Mouse (Mus musculus) small intestine, adult 2 months (tissue): ENCODE data around the gene Gm5475. TPM values are rescaled to one million over a fixed set of nuclear protein-coding genes. Genes with fewer than 3 reads are reported as not detected.

Source experiments
- H3K27ac ChIP-seq: fragments of 200-500 bp; 2 replicates; pipeline ENCODE4 v1.5.1; 2012; ENCODE audit warnings: low read depth, low read length, control low read depth, inconsistent platforms; ENCODE audit not compliant: insufficient read depth
- H3K27me3 ChIP-seq: fragments of 200-500 bp; 2 replicates; pipeline ENCODE4 v1.6.1; 2012; ENCODE audit warnings: mild to moderate bottlenecking, moderate library complexity, low read length, inconsistent platforms; ENCODE audit not compliant: control insufficient read depth, insufficient read depth
- H3K36me3 ChIP-seq: fragments of 200-500 bp; 2 replicates; pipeline ENCODE4 v1.6.1; 2012; ENCODE audit warnings: mild to moderate bottlenecking, low read length, control low read depth, inconsistent platforms; ENCODE audit not compliant: control insufficient read depth, insufficient read depth
- H3K4me1 ChIP-seq: fragments of 200-500 bp; 2 replicates; pipeline ENCODE4 v1.6.1; 2012; ENCODE audit warnings: low read length, inconsistent platforms, mixed read lengths; ENCODE audit not compliant: control insufficient read depth, insufficient read depth, insufficient read length
- H3K4me3 ChIP-seq: fragments of 200-500 bp; 2 replicates; pipeline ENCODE4 v1.5.1; 2012; ENCODE audit warnings: low read depth, mild to moderate bottlenecking, control low read depth, inconsistent platforms, low read length, moderate library complexity
- CTCF ChIP-seq: fragments of 200-500 bp; IDR thresholded peaks from 2 replicates; pipeline ENCODE4 v1.5.1; 2012; ENCODE audit warnings: low read depth, mild to moderate bottlenecking, control low read depth, inconsistent platforms, low read length, moderate library complexity, mixed read lengths; ENCODE audit not compliant: insufficient replicate concordance, insufficient read length; ENCODE audit errors: extremely low read depth
- POLR2A ChIP-seq: fragments of 200-500 bp; IDR thresholded peaks from 2 replicates; pipeline ENCODE4 v1.6.1; 2012; ENCODE audit warnings: low read depth, mild to moderate bottlenecking, control low read depth, inconsistent platforms, low read length, moderate library complexity
- WGBS: fragments of 180-500 bp; shearing (Covaris S2); methylation state at CpG from one replicate; pipeline ENCODE4 v1.1.7; 2018; 5-methylcytosine and 5-hydroxymethylcytosine counted together
- polyA plus RNA-seq: library from polyadenylated mRNA; depleted of rRNA; stranded (reverse); fragments of >200 nt; gene quantifications from 2 replicates; pipeline ENCODE4 v1.2.3, GENCODE M21; 2012

Gm5475 gene
- polyA plus RNA-seq, 1 experiment = 0.13 TPM

DNA sequence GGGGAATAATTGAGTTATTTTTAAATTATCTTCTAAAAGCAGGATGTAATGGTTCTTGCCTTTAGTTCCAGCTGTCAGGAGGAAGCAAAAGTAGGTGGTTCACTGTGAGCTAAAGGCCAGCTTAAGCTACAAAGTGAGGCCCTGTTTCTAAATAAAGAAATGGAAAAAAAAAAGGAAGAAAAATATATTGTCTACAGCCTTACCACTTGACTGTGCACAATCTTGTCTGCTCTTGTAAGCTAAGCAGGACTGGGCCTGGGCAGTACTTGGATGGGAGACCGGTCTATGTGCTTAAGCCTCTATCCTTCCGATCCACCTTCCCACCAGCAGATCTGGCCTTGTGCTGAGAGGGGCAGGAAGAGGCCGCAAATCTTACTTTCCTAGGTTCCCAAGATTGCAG lies 27.5 kb downstream of the Gm5475 start:
- Histone ChIP-seq H3K4me3 (no peak overlapping the region), H3K27me3 (no peaks in the 10 kb centered on the region), H3K27ac (no peak overlapping the region), H3K36me3 (no peaks in the 10 kb centered on the region), H3K4me1 (no peaks in the 10 kb centered on the region)
- TF ChIP-seq POLR2A (no peak), CTCF (no peak)
- 94% methylated on average over 3 of the region's 3 CpGs for WGBS

DNA sequence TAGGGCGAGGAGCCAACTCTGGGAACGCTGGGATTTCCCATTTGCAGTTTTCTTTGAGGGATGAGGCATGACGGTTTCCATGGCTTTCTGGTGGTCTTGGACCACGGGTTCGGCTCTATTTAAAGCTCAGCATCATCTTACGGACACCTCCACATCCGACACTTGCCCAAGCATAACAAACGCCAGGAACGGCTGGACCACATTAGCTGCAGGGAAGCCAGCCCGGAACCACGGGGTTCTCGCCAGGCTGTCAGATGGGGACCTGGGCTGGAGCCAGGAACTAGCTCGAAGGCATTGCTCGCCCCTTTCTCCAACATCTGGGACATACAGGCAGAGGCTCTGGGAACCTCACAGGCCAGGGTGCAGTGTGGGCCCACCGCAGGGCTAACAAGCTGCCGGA lies 29.3 kb downstream of the Gm5475 start:
- TF ChIP-seq POLR2A (no peak), CTCF (no peak)
- no peaks in the 10 kb centered on the region for H3K27me3 ChIP-seq
- H3K36me3 ChIP-seq = no peaks in the 10 kb centered on the region
- no peak overlapping the region for H3K27ac ChIP-seq
- no peaks in the 10 kb centered on the region for H3K4me1 ChIP-seq
- 75% methylated on average over 16 of the region's 16 CpGs for WGBS
- no peak overlapping the region for H3K4me3 ChIP-seq

DNA sequence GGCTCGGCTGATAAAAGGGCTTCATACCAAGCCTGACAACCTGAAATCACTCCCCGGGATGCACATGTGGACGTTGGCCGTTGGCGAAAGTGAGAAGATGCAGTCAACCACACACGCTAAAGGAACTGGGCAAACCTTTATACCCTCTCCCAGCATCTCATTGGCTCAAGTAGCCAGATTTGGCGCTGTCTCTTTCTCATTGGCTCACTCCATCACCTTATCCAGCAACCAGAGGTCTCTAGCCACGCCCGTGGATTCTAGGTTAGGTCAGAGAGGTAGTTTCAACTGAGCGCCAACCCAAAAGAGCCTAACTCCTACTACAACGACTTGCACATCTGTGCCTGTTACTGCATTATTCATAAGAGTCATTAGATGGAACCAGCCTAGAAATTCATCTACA lies 30.5 kb downstream of the Gm5475 start:
- Histone ChIP-seq H3K4me3 (no peak overlapping the region), H3K27ac (no peak overlapping the region), H3K27me3 (no peaks in the 10 kb centered on the region), H3K4me1 (peaks cover 3% of the 10 kb centered on the region), H3K36me3 (no peaks in the 10 kb centered on the region)
- TF ChIP-seq CTCF (no peak), POLR2A (no peak)
- 72% methylated on average over 11 of the region's 11 CpGs for WGBS

DNA sequence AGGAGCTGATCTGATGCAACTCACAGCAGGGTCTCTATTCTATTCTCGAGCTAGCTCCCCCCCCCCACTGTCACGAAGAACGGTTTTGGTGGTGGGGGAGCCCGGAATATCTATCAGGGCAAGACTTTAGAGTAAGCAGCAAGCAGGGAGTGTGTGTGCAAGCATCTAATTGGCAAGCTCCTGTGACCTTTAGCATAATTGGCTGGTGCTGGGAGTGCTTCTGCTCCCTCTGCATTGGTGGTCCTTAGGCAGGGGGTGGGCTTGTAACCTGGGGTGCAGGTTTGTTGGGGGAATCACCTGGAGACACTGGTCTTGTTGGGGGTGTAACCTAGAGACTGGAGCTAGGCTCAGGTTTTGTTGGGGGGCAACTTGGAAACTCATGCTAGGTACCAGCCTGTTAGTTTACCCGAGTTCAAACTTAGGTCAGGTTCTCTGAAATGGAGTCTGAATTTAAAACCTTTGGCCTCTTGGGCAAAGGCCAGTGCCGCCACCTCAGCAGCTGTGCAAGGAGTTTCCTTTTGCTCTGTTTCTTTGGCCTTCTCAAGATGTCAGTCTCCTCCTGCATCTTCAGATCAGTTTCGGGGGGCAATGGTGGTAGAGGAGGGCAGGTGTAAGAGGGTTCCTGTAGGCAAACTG lies 34.5 kb downstream of the Gm5475 start:
- WGBS = 59% methylated on average over 7 of the region's 7 CpGs
- TF ChIP-seq POLR2A (no peak), CTCF (no peak)
- Histone ChIP-seq H3K27me3 (no peaks in the 10 kb centered on the region), H3K27ac (no peak overlapping the region), H3K36me3 (no peaks in the 10 kb centered on the region), H3K4me1 (peaks cover 9% of the 10 kb centered on the region), H3K4me3 (no peak overlapping the region)

DNA sequence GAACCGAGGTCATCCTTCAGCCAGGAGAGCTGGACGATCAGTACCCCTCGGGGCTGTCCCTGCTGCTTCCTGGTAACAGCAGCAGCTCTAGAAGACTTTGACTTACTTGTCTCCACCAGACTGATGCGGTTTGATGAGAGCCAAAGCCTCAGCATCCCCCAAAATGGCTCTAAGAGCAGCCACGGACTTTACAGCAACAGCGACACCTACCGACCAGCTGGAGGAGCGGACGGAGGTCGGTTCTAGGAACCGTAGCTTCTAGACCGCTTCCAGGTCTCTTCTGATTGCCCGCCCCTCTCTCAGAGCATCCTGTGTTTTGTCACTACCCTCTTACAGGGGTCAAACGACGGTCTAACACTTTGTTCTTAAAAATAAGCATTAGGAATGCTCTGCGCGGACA lies 35.4 kb downstream of the Gm5475 start:
- WGBS = 6% methylated on average over 17 of the region's 17 CpGs
- Histone ChIP-seq H3K36me3 (no peaks in the 10 kb centered on the region), H3K4me1 (peaks cover 13% of the 10 kb centered on the region), H3K27ac (no peak overlapping the region), H3K4me3 (no peak overlapping the region), H3K27me3 (no peaks in the 10 kb centered on the region)
- TF ChIP-seq CTCF (peak; percentile 98), POLR2A (no peak)

DNA sequence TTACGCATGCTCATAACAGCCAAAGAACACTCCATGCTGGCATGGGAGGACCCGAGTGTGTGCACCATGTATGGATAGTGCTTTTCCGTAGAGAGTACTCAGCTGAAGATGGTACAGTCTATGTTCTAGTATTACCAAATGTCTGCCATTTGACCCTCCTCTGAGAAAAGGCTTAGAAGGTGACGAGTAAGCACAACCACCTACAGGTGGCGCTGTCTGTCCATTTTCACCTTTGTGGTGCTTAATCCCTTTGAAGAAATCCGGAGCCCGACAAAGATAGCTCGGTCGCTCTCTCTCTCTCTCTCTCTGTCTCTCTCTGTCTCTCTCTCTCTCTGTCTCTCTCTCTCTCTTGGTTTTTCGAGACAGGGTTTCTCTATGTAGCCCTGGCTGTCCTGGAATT lies 36.1 kb downstream of the Gm5475 start:
- 33% methylated on average over 10 of the region's 10 CpGs for WGBS
- no peaks in the 10 kb centered on the region for H3K36me3 ChIP-seq
- H3K27ac ChIP-seq = no peak overlapping the region
- no peaks in the 10 kb centered on the region for H3K27me3 ChIP-seq
- no peak overlapping the region for H3K4me3 ChIP-seq
- TF ChIP-seq POLR2A (no peak), CTCF (peak; percentile 31; the same call in 1 of the 2 replicates)
- H3K4me1 ChIP-seq = peaks cover 16% of the 10 kb centered on the region

DNA sequence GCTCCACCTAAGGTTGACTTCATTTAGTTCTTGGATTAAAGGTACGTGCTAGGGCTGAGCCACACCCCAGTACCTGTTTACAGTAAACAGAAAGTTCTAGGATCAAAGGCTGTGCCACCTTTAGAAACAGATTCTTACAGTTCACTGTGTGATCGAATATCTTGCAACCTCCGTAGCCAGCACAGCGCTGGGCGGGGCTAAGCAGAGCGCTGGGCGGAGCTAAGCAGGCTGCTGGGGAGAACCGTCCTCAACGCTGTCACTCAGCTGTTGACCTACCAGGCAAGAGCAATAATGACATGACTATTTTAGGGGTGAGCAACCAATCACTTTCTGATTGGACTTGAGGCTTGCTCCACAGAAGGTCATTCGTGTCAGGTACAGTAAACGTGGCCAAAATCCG lies 39.0 kb downstream of the Gm5475 start:
- peaks cover 16% of the 10 kb centered on the region for H3K4me1 ChIP-seq
- 8% methylated on average over 12 of the region's 12 CpGs for WGBS
- peak overlapping the region; percentile 3; the same call in 1 of the 2 replicates for H3K27ac ChIP-seq
- H3K36me3 ChIP-seq = no peaks in the 10 kb centered on the region
- no peak for TF ChIP-seq POLR2A
- TF ChIP-seq CTCF = no peak
- H3K27me3 ChIP-seq = no peaks in the 10 kb centered on the region
- no peak overlapping the region for H3K4me3 ChIP-seq
